Mouse (Mus musculus) liver, postnatal 0 days (tissue): Measurements from ENCODE around the gene Gm4894. TPM values are rescaled to one million over a fixed set of nuclear protein-coding genes. Genes with fewer than 3 reads are reported as not detected.
A peak's percentile ranks its signal among the peaks of the same experiment; 100 is the strongest.

Source experiments
- ATAC-seq: fragments of 200-750 bp; cut with Nextera tagmentation; 2 replicates; pipeline ENCODE4 v1.8.0; 2017; ENCODE audit warnings: mild to moderate bottlenecking, moderate library complexity
- DNase-seq: peaks from one replicate; pipeline ENCODE4 v3.0.0-alpha.2; 2016
- H3K27ac ChIP-seq: fragments of 300-500 bp; sonication (generic); 2 replicates; pipeline ENCODE4 v1.5.1; 2014; ENCODE audit warnings: antibody characterized with exemption, moderate library complexity, mild to moderate bottlenecking, low read depth
- H3K27me3 ChIP-seq: fragments of 300-500 bp; sonication (generic); 2 replicates; pipeline ENCODE4 v1.6.1; 2014; ENCODE audit warnings: low read length, control low read depth, mixed read lengths; ENCODE audit not compliant: insufficient read depth
- H3K36me3 ChIP-seq: fragments of 300-500 bp; sonication (generic); replicated peaks from 2 replicates; pipeline ENCODE4 v1.6.1; 2014; ENCODE audit warnings: mild to moderate bottlenecking, control low read depth, low read length, moderate library complexity, mixed read lengths; ENCODE audit not compliant: insufficient read depth
- H3K4me1 ChIP-seq: fragments of 300-500 bp; sonication (generic); 2 replicates; pipeline ENCODE4 v1.6.1; 2014; ENCODE audit warnings: antibody characterized with exemption, mild to moderate bottlenecking, control low read depth; ENCODE audit not compliant: insufficient read depth
- H3K4me2 ChIP-seq: fragments of 300-500 bp; sonication (generic); 2 replicates; pipeline ENCODE4 v1.6.1; 2014; ENCODE audit warnings: low read depth, mild to moderate bottlenecking, low read length, moderate library complexity, mixed read lengths
- H3K4me3 ChIP-seq: fragments of 300-500 bp; sonication (generic); 2 replicates; pipeline ENCODE4 v1.5.1; 2014; ENCODE audit warnings: low read depth, low read length
- H3K9ac ChIP-seq: fragments of 300-500 bp; sonication (generic); replicated peaks from 2 replicates; pipeline ENCODE4 v1.6.1; 2014; ENCODE audit warnings: mild to moderate bottlenecking, moderate library complexity
- H3K9me3 ChIP-seq: fragments of 300-500 bp; sonication (generic); 2 replicates; pipeline ENCODE4 v1.6.1; 2016; ENCODE audit warnings: mild to moderate bottlenecking, control low read depth, low read length, mixed read lengths
- CTCF ChIP-seq: sonication (generic); IDR thresholded peaks from 2 replicates; pipeline ENCODE4 v1.5.1; 2016; ENCODE audit warnings: antibody characterized with exemption, low read depth
- EP300 ChIP-seq: IDR thresholded peaks from 2 replicates; pipeline ENCODE4 v1.6.1; 2016; ENCODE audit warnings: antibody characterized with exemption, low read depth, mild to moderate bottlenecking
- WGBS: fragments of 180-500 bp; shearing (Covaris S2); extraction: QIAGEN DNeasy Blood & Tissue Kit; methylation state at CpG from one replicate; pipeline ENCODE4 v1.1.7; 2014; ENCODE audit not compliant: insufficient replicate concordance; 5-methylcytosine and 5-hydroxymethylcytosine counted together
- polyA plus RNA-seq: library from polyadenylated mRNA; unstranded; fragments of >200 nt; fragmentation: Nextera tagmentation; extraction: Ambion mirVana; gene quantifications from 2 replicates; pipeline ENCODE4 v1.2.1, GENCODE M21; 2015

The Gm4894 gene
- polyA plus RNA-seq, 1 experiment from 2014 or later: not detected

- TF ChIP-seq CTCF (no peak), EP300 (no peak)
- Histone ChIP-seq H3K27ac (no peak overlapping the region), H3K9me3 (no peaks in the 10 kb centered on the region), H3K4me1 (no peaks in the 10 kb centered on the region), H3K27me3 (no peaks in the 10 kb centered on the region), H3K4me2 (no peak overlapping the region), H3K4me3 (no peak overlapping the region), H3K36me3 (no peaks in the 10 kb centered on the region), H3K9ac (no peak overlapping the region)
- 62% methylated on average over 2 of the region's 2 CpGs for WGBS
- no peak for DNase-seq
- ATAC-seq: no peak
Observed at GRCm38 (mm10) chr9:49229054-49229453, 21.3 kb upstream of the Gm4894 start.

GRCm38 (mm10) chr9:49246839-49247238 lies 3.5 kb upstream of the Gm4894 start:
- ATAC-seq (no peak), DNase-seq (peak; percentile 65)
- TF ChIP-seq CTCF (peak; percentile 68), EP300 (no peak)

GRCm38 (mm10) chr9:49268949-49269348 lies 18.6 kb downstream of the Gm4894 start:
- Histone ChIP-seq H3K4me3 (no peak overlapping the region), H3K27ac (no peak overlapping the region), H3K9ac (no peak overlapping the region), H3K27me3 (no peaks in the 10 kb centered on the region), H3K4me2 (no peak overlapping the region), H3K4me1 (no peaks in the 10 kb centered on the region; the same call in 1 of the 2 replicates), H3K9me3 (no peaks in the 10 kb centered on the region), H3K36me3 (no peaks in the 10 kb centered on the region)
- TF ChIP-seq CTCF (no peak), EP300 (no peak)
- WGBS: 71% methylated on average over 7 of the region's 7 CpGs
- DNase-seq (no peak), ATAC-seq (no peak)

More at GRCm38 (mm10) chr9:49246839-49247238, 3.5 kb upstream of the Gm4894 start:
- Histone ChIP-seq H3K4me3 (no peak overlapping the region), H3K9ac (no peak overlapping the region), H3K4me1 (no peaks in the 10 kb centered on the region), H3K27me3 (no peaks in the 10 kb centered on the region), H3K9me3 (no peaks in the 10 kb centered on the region), H3K27ac (no peak overlapping the region), H3K4me2 (no peak overlapping the region), H3K36me3 (no peaks in the 10 kb centered on the region)
- 23% methylated on average over 7 of the region's 7 CpGs for WGBS

GRCm38 (mm10) chr9:49273566-49273965 lies 23.2 kb downstream of the Gm4894 start:
- H3K36me3 ChIP-seq: no peaks in the 10 kb centered on the region
- TF ChIP-seq CTCF: no peak
- no peak for TF ChIP-seq EP300
- no peaks in the 10 kb centered on the region for H3K9me3 ChIP-seq
- H3K9ac ChIP-seq: no peak overlapping the region
- no peak overlapping the region for H3K4me2 ChIP-seq
- H3K4me3 ChIP-seq: no peak overlapping the region
- 76% methylated on average over 7 of the region's 7 CpGs for WGBS
- no peaks in the 10 kb centered on the region for H3K4me1 ChIP-seq
- ATAC-seq: no peak
- H3K27ac ChIP-seq: no peak overlapping the region
- H3K27me3 ChIP-seq: no peaks in the 10 kb centered on the region
- no peak for DNase-seq

GRCm38 (mm10) chr9:49275976-49276375 lies 25.6 kb downstream of the Gm4894 start:
- H3K4me3 ChIP-seq: no peak overlapping the region
- no peak for ATAC-seq

GRCm38 (mm10) chr9:49276542-49277334 lies 26.4 kb downstream of the Gm4894 start:
- no peaks in the 10 kb centered on the region for H3K27me3 ChIP-seq
- DNase-seq: peak; percentile 3
- no peak overlapping the region for H3K9ac ChIP-seq
- no peak overlapping the region for H3K27ac ChIP-seq
- WGBS: 83% methylated on average over 11 of the region's 11 CpGs
- H3K4me1 ChIP-seq: no peaks in the 10 kb centered on the region
- no peaks in the 10 kb centered on the region for H3K36me3 ChIP-seq
- H3K4me3 ChIP-seq: no peak overlapping the region
- no peak for ATAC-seq
- no peak overlapping the region for H3K4me2 ChIP-seq
- no peak for TF ChIP-seq EP300
- no peak for TF ChIP-seq CTCF
- no peaks in the 10 kb centered on the region for H3K9me3 ChIP-seq

More at GRCm38 (mm10) chr9:49275976-49276375, 25.6 kb downstream of the Gm4894 start:
- DNase-seq: no peak
- H3K4me1 ChIP-seq: no peaks in the 10 kb centered on the region
- H3K9me3 ChIP-seq: no peaks in the 10 kb centered on the region
- no peaks in the 10 kb centered on the region for H3K36me3 ChIP-seq
- no peak overlapping the region for H3K4me2 ChIP-seq
- 57% methylated on average over 4 of the region's 4 CpGs for WGBS
- no peak overlapping the region for H3K27ac ChIP-seq
- no peak overlapping the region for H3K9ac ChIP-seq
- TF ChIP-seq EP300 (no peak), CTCF (no peak)
- no peaks in the 10 kb centered on the region for H3K27me3 ChIP-seq
